Mouse (Mus musculus): ENCODE results near the gene Aph1a. TPM values are rescaled to one million over a fixed set of nuclear protein-coding genes. Genes with fewer than 3 reads are reported as not detected.

The Aph1a gene
- total and polyA plus RNA-seq, 3 experiments: 76.0 to 930 (median 135) TPM

Other genes with a start within 250 kb of the Aph1a start
- gene Mcl1, start 235.2 kb upstream of the Aph1a start, total RNA-seq (2021): 100 to 1,000 TPM; 152 to 159 TPM
- 272 and 291 TPM in 2 replicates for gene Mcl1, start 235.2 kb upstream of the Aph1a start, polyA plus RNA-seq (2012; rRNA removed)
- gene Adamtsl4, start 206.1 kb upstream of the Aph1a start, total RNA-seq (2021): 1 to 10 TPM; 6.0 to 8.8 TPM
- gene Adamtsl4, start 206.1 kb upstream of the Aph1a start, polyA plus RNA-seq (2012; rRNA removed): 11.0 and 17.4 TPM in 2 replicates
- 100 to 1,000 TPM; 716 to 736 TPM for gene Ecm1, start 154.4 kb upstream of the Aph1a start, total RNA-seq (2021)
- 917 and 1,104 TPM in 2 replicates for gene Ecm1, start 154.4 kb upstream of the Aph1a start, polyA plus RNA-seq (2012; rRNA removed)
- gene Tars2, start 133.8 kb upstream of the Aph1a start, total RNA-seq (2021): 10 to 100 TPM; 49.6 to 50.3 TPM
- gene Tars2, start 133.8 kb upstream of the Aph1a start, polyA plus RNA-seq (2012; rRNA removed): 39.6 and 50.2 TPM in 2 replicates
- 10 to 100 TPM; 46.4 to 59.6 TPM for gene Rprd2, start 75.1 kb upstream of the Aph1a start, total RNA-seq (2021)
- gene Rprd2, start 75.1 kb upstream of the Aph1a start, polyA plus RNA-seq (2012; rRNA removed): 6.3 and 8.1 TPM in 2 replicates
- gene Prpf3, start 38.1 kb upstream of the Aph1a start, total RNA-seq (2021): 10 to 100 TPM; 30.0 to 35.1 TPM
- gene Prpf3, start 38.1 kb upstream of the Aph1a start, polyA plus RNA-seq (2012; rRNA removed): 4.6 and 5.6 TPM in 2 replicates
- 100 to 1,000 TPM; 309 to 364 TPM for gene Mrps21, start 22.4 kb upstream of the Aph1a start, total RNA-seq (2021)
- 12.3 and 13.0 TPM in 2 replicates for gene Mrps21, start 22.4 kb upstream of the Aph1a start, polyA plus RNA-seq (2012; rRNA removed)
- gene Ciart, start 11.7 kb upstream of the Aph1a start, total RNA-seq (2021): 1 to 10 TPM; 1.6 to 1.9 TPM
- gene Ciart, start 11.7 kb upstream of the Aph1a start, polyA plus RNA-seq (2012; rRNA removed): 2.4 and 4.0 TPM in 2 replicates
- 10 to 100 TPM; 13.0 to 15.2 TPM for gene BC028528, start 2.0 kb upstream of the Aph1a start, total RNA-seq (2021)
- gene BC028528, start 2.0 kb upstream of the Aph1a start, polyA plus RNA-seq (2012; rRNA removed): 1.8 TPM in 2 replicates
- 1 to 10 TPM; 1.7 to 7.3 TPM for gene Car14, start 10.7 kb downstream of the Aph1a start, total RNA-seq (2021)
- 1.0 and 1.2 TPM in 2 replicates for gene Car14, start 10.7 kb downstream of the Aph1a start, polyA plus RNA-seq (2012; rRNA removed)
- gene Anp32e, start 35.3 kb downstream of the Aph1a start, total RNA-seq (2021): 10 to 100 TPM; 81.0 to 98.6 TPM
- gene Anp32e, start 35.3 kb downstream of the Aph1a start, polyA plus RNA-seq (2012; rRNA removed): 5.8 and 7.4 TPM in 2 replicates
- 10 to 100 TPM; 12.9 to 24.7 TPM for gene Plekho1, start 102.0 kb downstream of the Aph1a start, total RNA-seq (2021)
- gene Plekho1, start 102.0 kb downstream of the Aph1a start, polyA plus RNA-seq (2012; rRNA removed): 13.8 and 14.0 TPM in 2 replicates
- gene Vps45, start 164.5 kb downstream of the Aph1a start, total RNA-seq (2021): 10 to 100 TPM; 38.3 to 39.4 TPM
- gene Vps45, start 164.5 kb downstream of the Aph1a start, polyA plus RNA-seq (2012; rRNA removed): 2.6 and 3.0 TPM in 2 replicates
- gene Otud7b, start 210.6 kb downstream of the Aph1a start, total RNA-seq (2021): 10 to 100 TPM; 25.0 to 38.2 TPM
- 16.3 and 19.7 TPM in 2 replicates for gene Otud7b, start 210.6 kb downstream of the Aph1a start, polyA plus RNA-seq (2012; rRNA removed)